Mouse (Mus musculus) hindbrain, embryonic 14.5 days (tissue): ENCODE results near the gene Hmg20a. TPM values are rescaled to one million over a fixed set of nuclear protein-coding genes. Genes with fewer than 3 reads are reported as not detected.

Experiments used
- ATAC-seq: fragments of 200-750 bp; cut with Nextera tagmentation; 2 replicates; pipeline ENCODE4 v1.8.0; 2017; ENCODE audit warnings: moderate number of reproducible peaks, mild to moderate bottlenecking, moderate TSS enrichment, moderate library complexity; ENCODE audit not compliant: low FRiP score
- DNase-seq: peaks from one replicate; pipeline ENCODE4 v3.0.0-alpha.2; 2015; ENCODE audit warnings: low spot score
- H3K27ac ChIP-seq: fragments of 300-500 bp; sonication (generic); 2 replicates; pipeline ENCODE4 v1.5.1; 2014; ENCODE audit warnings: mild to moderate bottlenecking, moderate library complexity
- H3K27me3 ChIP-seq: fragments of 300-500 bp; sonication (generic); 2 replicates; pipeline ENCODE4 v1.6.1; 2014; ENCODE audit warnings: mild to moderate bottlenecking, low read length, mixed read lengths; ENCODE audit not compliant: control insufficient read depth, insufficient read depth
- H3K36me3 ChIP-seq: fragments of 300-500 bp; sonication (generic); replicated peaks from 2 replicates; pipeline ENCODE4 v1.6.1; 2014; ENCODE audit not compliant: control insufficient read depth, insufficient read depth
- H3K4me1 ChIP-seq: fragments of 300-500 bp; sonication (generic); replicated peaks from 2 replicates; pipeline ENCODE4 v1.6.1; 2014; ENCODE audit warnings: antibody characterized with exemption, low read length, mixed read lengths; ENCODE audit not compliant: control insufficient read depth, insufficient read depth
- H3K4me2 ChIP-seq: fragments of 300-500 bp; sonication (generic); replicated peaks from 2 replicates; pipeline ENCODE4 v1.6.1; 2014; ENCODE audit warnings: mild to moderate bottlenecking, moderate library complexity
- H3K4me3 ChIP-seq: fragments of 300-500 bp; sonication (generic); replicated peaks from 2 replicates; pipeline ENCODE4 v1.5.1; 2014; ENCODE audit warnings: mild to moderate bottlenecking, low read length
- H3K9ac ChIP-seq: fragments of 300-500 bp; sonication (generic); 2 replicates; pipeline ENCODE4 v1.6.1; 2014
- H3K9me3 ChIP-seq: fragments of 300-500 bp; sonication (generic); 2 replicates; pipeline ENCODE4 v1.6.1; 2016; ENCODE audit warnings: low read length; ENCODE audit not compliant: control insufficient read depth
- WGBS: fragments of 180-500 bp; shearing (Covaris S2); extraction: QIAGEN DNeasy Blood & Tissue Kit; methylation state at CpG from one replicate; pipeline ENCODE4 v1.1.7; 2014; 5-methylcytosine and 5-hydroxymethylcytosine counted together
- polyA plus RNA-seq: library from polyadenylated mRNA; unstranded; fragments of >200 nt; fragmentation: Nextera tagmentation; extraction: Ambion mirVana; gene quantifications from 2 replicates; pipeline ENCODE4 v1.2.1, GENCODE M21; 2014

Hmg20a gene
- 75.7 and 79.9 TPM in 2 replicates for polyA plus RNA-seq

DNA sequence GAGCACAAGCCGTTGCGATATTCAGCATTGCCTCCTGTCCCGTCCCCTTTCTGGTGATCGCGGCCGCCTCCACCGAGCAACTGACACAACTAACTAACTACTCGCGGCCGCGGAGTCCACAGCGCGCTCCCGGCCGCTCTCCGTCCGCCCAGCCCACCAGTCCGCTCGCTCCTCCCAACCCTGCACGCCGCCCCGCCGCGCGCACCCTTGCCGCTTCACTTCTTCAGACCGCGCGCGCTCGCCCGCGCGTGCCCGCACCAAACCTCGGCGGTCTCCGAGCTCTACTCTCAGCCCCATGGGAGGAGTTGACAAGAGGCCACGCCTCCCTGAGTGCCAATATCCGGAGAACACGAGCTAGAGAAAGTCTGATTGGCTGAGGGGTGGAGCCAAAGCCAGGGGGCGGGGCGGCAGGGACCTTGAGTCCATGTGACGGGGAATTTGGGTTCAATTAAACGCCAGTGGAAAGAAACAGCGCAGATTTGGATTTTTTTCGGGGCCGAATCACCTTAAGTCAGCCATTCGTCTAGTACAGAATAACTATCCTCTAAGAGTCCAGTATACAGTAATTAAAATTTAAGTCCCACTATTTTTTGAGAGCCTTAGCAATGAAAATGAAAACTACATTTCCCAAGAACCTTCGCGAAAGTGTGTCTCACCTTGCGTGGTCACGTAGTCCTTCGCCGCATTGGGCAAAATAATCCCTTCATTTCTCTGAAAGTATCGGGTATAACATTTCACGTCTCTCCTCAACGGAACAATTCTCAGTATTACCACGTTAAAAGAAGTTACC, at the start of gene Hmg20a, which contains the start of gene Peak1:
Hmg20a (plus strand) TSS at position 662 of the 790 bp plus-strand sequence.
Peak1 (minus strand) TSS at position 120 of the 790 bp plus-strand sequence.
- H3K4me1 ChIP-seq = peaks cover 41% of the 10 kb centered on the region
- H3K27me3 ChIP-seq = no peaks in the 10 kb centered on the region
- peak within 1 kb of the TSS; percentile 79 for H3K4me3 ChIP-seq
- H3K9me3 ChIP-seq = no peaks in the 10 kb centered on the region
- DNase-seq = peak; percentile 99
- no peaks in the 10 kb centered on the region for H3K36me3 ChIP-seq
- under 1% methylated on average over 57 of the region's 59 CpGs for WGBS
- ATAC-seq = peak; percentile 96
- peak within 1 kb of the TSS; percentile 59 for H3K4me2 ChIP-seq
- H3K9ac ChIP-seq = peak within 1 kb of the TSS; percentile 75
- H3K27ac ChIP-seq = peak within 1 kb of the TSS; percentile 98

DNA sequence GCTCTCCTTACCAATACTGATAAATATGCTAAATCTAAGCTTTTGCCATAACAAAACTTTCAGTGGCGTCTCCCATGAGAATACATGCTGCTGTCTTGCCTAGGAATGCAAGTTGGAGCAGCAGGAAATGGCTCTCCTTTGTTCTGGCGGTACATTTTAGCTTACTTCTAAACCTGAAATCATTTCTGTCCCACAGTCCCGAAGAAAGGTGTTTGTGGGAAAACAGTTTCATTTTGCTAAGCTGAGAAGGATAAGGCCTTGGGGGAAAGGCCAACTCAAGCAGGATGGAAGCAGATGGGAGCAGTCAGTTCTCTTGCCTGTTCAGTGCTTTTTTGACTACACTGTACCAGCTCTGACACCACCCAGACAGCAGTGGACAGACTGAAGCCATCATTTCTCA, 49.6 kb upstream of the Hmg20a start:
- H3K4me3 ChIP-seq = no peak overlapping the region
- H3K36me3 ChIP-seq = no peaks in the 10 kb centered on the region
- H3K27ac ChIP-seq = no peak overlapping the region
- H3K9me3 ChIP-seq = no peaks in the 10 kb centered on the region
- ATAC-seq (no peak), DNase-seq (no peak)
- H3K4me1 ChIP-seq = no peaks in the 10 kb centered on the region
- no peaks in the 10 kb centered on the region for H3K27me3 ChIP-seq
- WGBS = 73% methylated on average over 3 of the region's 3 CpGs
- no peak overlapping the region for H3K9ac ChIP-seq
- no peak overlapping the region for H3K4me2 ChIP-seq

DNA sequence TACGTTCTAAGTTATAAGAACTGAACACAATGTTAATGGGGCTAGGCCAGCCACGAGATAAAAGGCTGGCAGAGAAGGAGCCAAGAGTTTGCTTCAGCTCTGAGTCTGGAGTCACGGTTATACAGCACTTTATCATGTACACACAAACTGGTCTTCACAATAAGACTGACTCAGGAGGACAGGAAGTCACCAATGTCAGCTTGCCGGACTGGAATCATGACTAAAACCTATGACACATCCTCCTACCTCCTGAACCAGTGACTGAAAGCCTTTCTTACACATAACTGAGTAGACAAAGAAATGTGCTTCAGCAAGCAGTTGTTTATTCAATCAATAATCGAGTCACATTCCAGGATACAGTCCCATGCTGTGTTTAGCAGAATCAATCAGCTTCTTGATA, 47.7 kb upstream of the Hmg20a start:
- DNase-seq = no peak
- no peak for ATAC-seq
- 61% methylated on average over 5 of the region's 5 CpGs for WGBS
- no peak overlapping the region for H3K9ac ChIP-seq
- H3K4me2 ChIP-seq = no peak overlapping the region
- no peaks in the 10 kb centered on the region for H3K4me1 ChIP-seq
- H3K27ac ChIP-seq = no peak overlapping the region
- H3K27me3 ChIP-seq = no peaks in the 10 kb centered on the region
- H3K4me3 ChIP-seq = no peak overlapping the region
- H3K9me3 ChIP-seq = peaks cover 4% of the 10 kb centered on the region; the same call in 1 of the 2 replicates
- no peaks in the 10 kb centered on the region for H3K36me3 ChIP-seq

DNA sequence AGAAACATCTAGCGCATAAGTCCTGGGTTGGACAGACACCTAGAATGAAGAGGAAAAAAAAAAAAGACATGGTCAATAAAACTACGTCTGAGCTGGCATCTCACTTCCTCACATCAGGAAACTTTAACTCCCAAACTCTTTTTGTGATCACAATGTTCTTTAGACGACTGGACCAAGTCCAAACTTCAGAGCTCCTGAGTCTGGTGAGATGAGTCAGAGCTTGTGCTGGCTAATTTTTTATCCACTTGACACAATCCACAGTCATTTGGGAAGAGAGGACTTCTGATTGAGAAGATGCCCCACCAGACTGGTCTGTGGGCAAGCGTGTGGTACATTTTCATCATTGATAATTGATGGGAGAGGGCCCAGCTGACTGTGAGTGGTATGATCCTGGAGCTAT, 44.0 kb upstream of the Hmg20a start:
- H3K36me3 ChIP-seq = no peaks in the 10 kb centered on the region
- no peak for DNase-seq
- no peak overlapping the region for H3K4me2 ChIP-seq
- peaks cover 4% of the 10 kb centered on the region; the same call in 1 of the 2 replicates for H3K9me3 ChIP-seq
- no peak overlapping the region for H3K9ac ChIP-seq
- 83% methylated on average over 4 of the region's 4 CpGs for WGBS
- H3K27ac ChIP-seq = no peak overlapping the region
- no peak for ATAC-seq
- H3K4me3 ChIP-seq = no peak overlapping the region
- H3K4me1 ChIP-seq = no peaks in the 10 kb centered on the region
- no peaks in the 10 kb centered on the region for H3K27me3 ChIP-seq

DNA sequence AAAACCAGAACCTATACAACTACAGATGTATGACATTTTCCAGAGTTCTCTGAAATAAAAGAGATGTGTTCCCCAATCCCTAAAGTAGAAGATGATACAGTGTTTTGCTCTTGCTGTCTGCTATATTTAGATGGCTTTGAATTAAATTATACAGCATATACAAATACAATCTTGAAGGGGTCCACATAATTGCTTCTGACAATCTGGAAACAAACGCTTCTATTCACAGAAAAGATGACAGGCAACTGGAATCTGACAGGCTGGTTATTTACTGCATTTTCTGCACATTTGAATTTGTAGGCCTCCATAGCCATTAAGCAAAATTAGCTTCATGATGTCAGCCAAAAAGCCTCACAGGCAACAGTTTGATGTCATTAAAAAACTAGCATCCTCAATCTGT, 35.6 kb upstream of the Hmg20a start:
- H3K4me1 ChIP-seq = no peaks in the 10 kb centered on the region
- no peak overlapping the region for H3K27ac ChIP-seq
- ATAC-seq (no peak), DNase-seq (no peak)
- no peak overlapping the region for H3K4me2 ChIP-seq
- no peaks in the 10 kb centered on the region for H3K36me3 ChIP-seq
- WGBS = 68% methylated on average over 1 of the region's 1 CpGs
- H3K9ac ChIP-seq = no peak overlapping the region
- H3K4me3 ChIP-seq = no peak overlapping the region
- H3K9me3 ChIP-seq = no peaks in the 10 kb centered on the region
- H3K27me3 ChIP-seq = no peaks in the 10 kb centered on the region

DNA sequence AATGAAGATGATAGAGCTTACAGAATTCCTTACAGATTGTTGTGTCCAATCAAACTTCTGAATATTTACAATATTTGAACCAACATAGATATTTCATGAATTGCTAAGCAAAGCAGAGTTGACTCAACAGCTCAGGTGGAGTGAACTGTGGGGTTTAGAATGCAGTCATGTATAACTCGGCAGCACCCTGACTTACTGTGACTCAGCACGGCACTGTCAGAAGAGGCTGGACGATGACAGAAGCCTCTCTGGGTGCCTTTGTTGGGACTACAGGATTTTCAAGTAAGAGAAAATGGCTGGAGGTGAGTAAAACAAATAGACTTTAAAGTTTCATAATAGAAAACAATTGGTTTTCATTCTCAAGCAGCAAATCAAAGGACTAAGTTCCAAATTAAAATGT, 25.6 kb upstream of the Hmg20a start:
- Histone ChIP-seq H3K9me3 (no peaks in the 10 kb centered on the region), H3K27ac (no peak overlapping the region), H3K4me2 (no peak overlapping the region), H3K36me3 (no peaks in the 10 kb centered on the region), H3K4me1 (no peaks in the 10 kb centered on the region), H3K4me3 (no peak overlapping the region), H3K9ac (no peak overlapping the region), H3K27me3 (no peaks in the 10 kb centered on the region)
- WGBS = 90% methylated on average over 3 of the region's 3 CpGs
- no peak for ATAC-seq
- DNase-seq = no peak

DNA sequence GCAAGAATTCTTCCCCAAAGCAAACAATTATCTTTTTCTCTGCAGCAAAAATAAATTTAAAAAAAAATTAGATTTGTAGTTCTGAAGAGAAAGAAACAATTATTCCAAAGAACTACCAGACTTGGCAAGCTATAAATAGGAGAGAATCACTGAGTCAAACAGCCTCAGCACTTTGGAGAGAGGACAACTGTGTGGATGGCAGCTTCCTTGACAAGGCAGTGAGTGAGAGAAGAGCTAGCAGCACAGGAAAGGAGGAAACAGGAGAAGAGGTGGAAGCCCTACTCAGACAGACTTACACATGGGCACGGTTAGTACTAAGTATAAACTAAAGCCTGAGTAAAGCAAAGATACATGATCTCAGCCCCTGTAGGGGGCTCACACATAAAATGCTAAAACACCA, 22.1 kb upstream of the Hmg20a start:
- WGBS = 83% methylated on average over 1 of the region's 1 CpGs
- no peak overlapping the region for H3K9ac ChIP-seq
- H3K4me2 ChIP-seq = no peak overlapping the region
- no peaks in the 10 kb centered on the region for H3K9me3 ChIP-seq
- no peaks in the 10 kb centered on the region for H3K27me3 ChIP-seq
- H3K36me3 ChIP-seq = no peaks in the 10 kb centered on the region
- no peak overlapping the region for H3K27ac ChIP-seq
- DNase-seq (no peak), ATAC-seq (no peak)
- no peak overlapping the region for H3K4me3 ChIP-seq
- no peaks in the 10 kb centered on the region for H3K4me1 ChIP-seq

DNA sequence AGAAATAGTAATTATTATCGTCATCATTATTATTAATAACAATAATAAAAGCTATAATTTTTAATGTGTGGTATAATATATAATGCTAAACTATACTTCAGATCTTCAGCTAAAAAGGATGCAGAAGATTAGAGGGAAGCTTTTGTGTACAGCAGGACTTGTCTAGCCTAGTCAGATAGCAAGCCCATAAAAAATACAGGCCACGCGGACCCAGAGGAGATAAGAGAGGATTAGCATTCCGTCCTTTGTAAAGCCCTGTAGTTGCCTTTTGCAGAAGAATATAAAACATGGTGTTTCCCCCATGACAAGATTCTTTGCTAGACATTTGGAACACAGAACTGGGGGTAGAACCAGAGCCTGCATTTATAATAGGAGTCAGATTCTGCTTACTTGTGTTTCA, 13.8 kb upstream of the Hmg20a start:
- H3K4me2 ChIP-seq = no peak overlapping the region
- H3K27ac ChIP-seq = no peak overlapping the region
- no peaks in the 10 kb centered on the region for H3K27me3 ChIP-seq
- DNase-seq (no peak), ATAC-seq (no peak)
- 75% methylated on average over 4 of the region's 4 CpGs for WGBS
- H3K36me3 ChIP-seq = no peaks in the 10 kb centered on the region
- H3K9ac ChIP-seq = no peak overlapping the region
- no peaks in the 10 kb centered on the region for H3K9me3 ChIP-seq
- H3K4me3 ChIP-seq = no peak overlapping the region
- no peaks in the 10 kb centered on the region for H3K4me1 ChIP-seq

DNA sequence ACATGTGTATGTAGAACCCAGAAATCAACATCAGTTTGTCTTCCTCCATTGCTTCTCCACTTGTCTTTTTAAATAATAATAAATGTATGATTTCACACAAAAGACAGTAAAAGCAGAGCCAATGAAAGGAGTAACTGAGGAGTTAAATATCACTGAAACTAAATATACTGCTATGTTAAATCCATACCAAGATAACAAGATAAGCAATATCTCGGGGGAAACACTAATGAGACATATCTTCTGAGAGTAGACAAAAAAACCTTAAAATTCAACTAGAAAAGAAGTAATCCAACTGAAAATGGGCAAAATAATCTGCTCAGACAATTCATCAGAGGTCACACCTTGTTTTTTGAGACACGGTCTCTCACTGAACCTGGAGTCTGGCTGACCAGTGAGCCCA, 8.5 kb upstream of the Hmg20a start:
- no peak overlapping the region for H3K9ac ChIP-seq
- ATAC-seq = no peak

More for the DNA sequence above, 8.5 kb upstream of the Hmg20a start:
- H3K4me3 ChIP-seq = no peak overlapping the region
- no peaks in the 10 kb centered on the region for H3K9me3 ChIP-seq
- H3K27me3 ChIP-seq = no peaks in the 10 kb centered on the region
- DNase-seq = no peak
- 98% methylated on average over 2 of the region's 2 CpGs for WGBS
- no peak overlapping the region for H3K4me2 ChIP-seq
- no peak overlapping the region for H3K27ac ChIP-seq
- no peaks in the 10 kb centered on the region for H3K4me1 ChIP-seq
- no peaks in the 10 kb centered on the region for H3K36me3 ChIP-seq
